In genomic region chr11:84332860-84333259, GRCm38 (mm10) we compare ENCODE assay signal across 26 mouse cellular contexts.
DNase-seq lines count a peak whose midpoint lies in the region; ATAC-seq and TF ChIP-seq lines count a peak whose summit lies in the region.
"Had no signal": no experiment of that assay in that cellular context is flagged by ENCODE, and none has a peak within 500 bp of the region (broad histone marks: within the 10 kb centered on the region; RNA-seq: fewer than 3 reads in every experiment).

No protein-coding gene starts in this region.

- no peak overlapping the region for H3K9ac ChIP-seq in intestine, postnatal 0 days (ENCODE audit: low read depth, low read length)
- H3K9ac ChIP-seq in intestine, embryonic 16.5 days (ENCODE audit: low read depth, low read length), result no peak overlapping the region
- H3K9ac ChIP-seq: embryonic facial prominence, embryonic 12.5 days; forebrain, embryonic 12.5 days; heart, embryonic 15.5 days; liver, embryonic 12.5 days; midbrain, embryonic 15.5 days; stomach, embryonic 15.5 days had no signal

- no peak for TF ChIP-seq CTCF in intestine, postnatal 0 days (IDR thresholded peaks at IDR 0.05; ENCODE audit: low read depth)
- no peak for TF ChIP-seq CTCF in kidney, adult 2 months (conservative IDR thresholded peaks at IDR 0.05; ENCODE audit: insufficient read depth, insufficient read length, low read depth, low read length)

- H3K27me3 ChIP-seq in intestine, postnatal 0 days (replicated peaks; ENCODE audit: control insufficient read depth, insufficient read depth, low read length), result no peaks in the 10 kb centered on the region
- H3K27me3 ChIP-seq in intestine, embryonic 16.5 days (replicated peaks; ENCODE audit: control insufficient read depth, insufficient read depth, low read length), result no peaks in the 10 kb centered on the region
- no peaks in the 10 kb centered on the region for H3K27me3 ChIP-seq in kidney, adult 2 months (replicated peaks; ENCODE audit: control insufficient read depth, insufficient read depth, low read length)
- H3K27me3 ChIP-seq: embryonic facial prominence, embryonic 12.5 days; forebrain, embryonic 12.5 days; heart, embryonic 15.5 days; liver, embryonic 12.5 days; megakaryocyte, embryonic 14.5 days; midbrain, embryonic 15.5 days; stomach, embryonic 15.5 days had no signal

- 65% methylated on average over 3 of the region's 3 CpGs for WGBS in intestine, postnatal 0 days
- 65% methylated on average over 3 of the region's 3 CpGs for WGBS in intestine, embryonic 16.5 days
- 87% methylated on average over 3 of the region's 3 CpGs for WGBS in kidney, adult 2 months

- no peaks in the 10 kb centered on the region; the same call in 1 of the 2 replicates for H3K36me3 ChIP-seq in intestine, postnatal 0 days (ENCODE audit: control insufficient read depth, insufficient read depth)
- no peaks in the 10 kb centered on the region for H3K36me3 ChIP-seq in intestine, embryonic 16.5 days (ENCODE audit: control insufficient read depth, insufficient read depth, low read length)
- H3K36me3 ChIP-seq in kidney, adult 2 months (ENCODE audit: control insufficient read depth, insufficient read depth, low read length), result no peaks in the 10 kb centered on the region
- H3K36me3 ChIP-seq: embryonic facial prominence, embryonic 12.5 days; heart, embryonic 15.5 days; midbrain, embryonic 15.5 days; stomach, embryonic 15.5 days had no signal

- peak; percentile 43; the same call in 1 of the 2 replicates for ATAC-seq in intestine, postnatal 0 days
- ATAC-seq in intestine, embryonic 16.5 days, result no peak; the same call in 1 of the 2 replicates
- ATAC-seq: hindbrain, embryonic 16.5 days; liver, embryonic 12.5 days; midbrain, embryonic 15.5 days had no signal

- H3K4me1 ChIP-seq in intestine, postnatal 0 days (replicated peaks; ENCODE audit: control insufficient read depth, insufficient read depth, low read length), result no peaks in the 10 kb centered on the region
- no peaks in the 10 kb centered on the region for H3K4me1 ChIP-seq in intestine, embryonic 16.5 days (ENCODE audit: control insufficient read depth, insufficient read depth, low read length)
- H3K4me1 ChIP-seq in kidney, adult 2 months (ENCODE audit: control insufficient read depth, insufficient read depth, low read length), result no peaks in the 10 kb centered on the region
- H3K4me1 ChIP-seq: embryonic facial prominence, embryonic 12.5 days; forebrain, embryonic 12.5 days; heart, embryonic 15.5 days; liver, embryonic 12.5 days; megakaryocyte, embryonic 14.5 days; stomach, embryonic 15.5 days had no signal

- no peaks in the 10 kb centered on the region for H3K9me3 ChIP-seq in intestine, postnatal 0 days (ENCODE audit: control insufficient read depth)
- H3K9me3 ChIP-seq in intestine, embryonic 16.5 days (ENCODE audit: control insufficient read depth, low read length), result no peaks in the 10 kb centered on the region
- H3K9me3 ChIP-seq: embryonic facial prominence, embryonic 12.5 days; forebrain, embryonic 12.5 days; heart, embryonic 15.5 days; liver, embryonic 12.5 days; megakaryocyte, embryonic 14.5 days; midbrain, embryonic 15.5 days; stomach, embryonic 15.5 days had no signal

- H3K27ac ChIP-seq in intestine, postnatal 0 days (ENCODE audit: low read depth, low read length), result no peak overlapping the region
- no peak overlapping the region for H3K27ac ChIP-seq in intestine, embryonic 16.5 days (ENCODE audit: low read length)
- no peak overlapping the region for H3K27ac ChIP-seq in kidney, adult 2 months (ENCODE audit: insufficient read depth, low read depth, low read length)
- H3K27ac ChIP-seq: embryonic facial prominence, embryonic 12.5 days; heart, embryonic 15.5 days; liver, embryonic 12.5 days; stomach, embryonic 15.5 days had no signal

- H3K4me3 ChIP-seq in intestine, postnatal 0 days (ENCODE audit: low read depth, low read length), result no peak overlapping the region
- no peak overlapping the region for H3K4me3 ChIP-seq in intestine, embryonic 16.5 days (ENCODE audit: low read length)
- no peak overlapping the region for H3K4me3 ChIP-seq in kidney, adult 2 months (ENCODE audit: insufficient read depth, low read depth, low read length)
- H3K4me3 ChIP-seq: embryonic facial prominence, embryonic 12.5 days; erythroblast, embryonic 14.5 days; forebrain, embryonic 12.5 days; heart, embryonic 15.5 days; liver, embryonic 12.5 days; megakaryocyte, embryonic 14.5 days; midbrain, embryonic 15.5 days; stomach, embryonic 15.5 days had no signal

- DNase-seq in spleen, postnatal 36 days (ENCODE audit: low spot score in 2 of 2), result peak; percentile 12 to 25
- DNase-seq in spleen, postnatal 4 days (ENCODE audit: low spot score in 2 of 2), result no peak
- peak; percentile 33 for DNase-seq in ZHBTc4 (ENCODE audit: low read depth, low spot score)
- no peak for DNase-seq in kidney, adult 11 months
- DNase-seq in kidney, adult 2 months, result no peak
- DNase-seq: adrenal gland, adult 2 months; cerebellum, adult 18-20 months; cerebellum, postnatal 14 days; gastrocnemius, postnatal 36 days; heart, postnatal 36 days; kidney, adult 18-20 months; kidney, postnatal 10 days; lung, adult 2 months; lung, postnatal 14 days; thymus, adult 2 months had no signal

- no peak for TF ChIP-seq POLR2A in kidney, adult 2 months (IDR thresholded peaks at IDR 0.05; ENCODE audit: low read depth, low read length)

- H3K4me2 ChIP-seq in intestine, postnatal 0 days (replicated peaks; ENCODE audit: low read depth), result no peak overlapping the region
- no peak overlapping the region for H3K4me2 ChIP-seq in intestine, embryonic 16.5 days (ENCODE audit: low read depth, low read length)
- H3K4me2 ChIP-seq: embryonic facial prominence, embryonic 12.5 days; forebrain, embryonic 12.5 days; heart, embryonic 15.5 days; liver, embryonic 12.5 days; midbrain, embryonic 15.5 days; stomach, embryonic 15.5 days had no signal

Comparison
In these comparisons a context has a peak if more than half of its experiments do, and no peak if none do; other contexts are left out.
1. DNase-seq: peak in spleen, postnatal 36 days (2 of 2) and ZHBTc4 (single experiment); none in spleen, postnatal 4 days (0 of 2), kidney, adult 11 months (single experiment) and kidney, adult 2 months (single experiment).